Mouse (Mus musculus) erythroblast, adult 5-6 weeks (primary cell): Measurements from ENCODE around the gene Phactr4. TPM values are rescaled to one million over a fixed set of nuclear protein-coding genes. Genes with fewer than 3 reads are reported as not detected.

Source experiments
- ATAC-seq: replicated peaks from 2 replicates; pipeline ENCODE4 v1.8.0; 2016; ENCODE audit warnings: moderate number of reproducible peaks, mild to moderate bottlenecking, moderate TSS enrichment, inconsistent platforms; ENCODE audit not compliant: poor library complexity, low FRiP score, severe bottlenecking
- total RNA-seq, 2 experiments: library from RNA; stranded (forward) in 1 of 2; stranded (reverse) in 1 of 2; fragments of 150-400 nt in 1 of 2; fragments of 200-764, 138-1000 nt in 1 of 2; gene quantifications; 2 replicates each; pipeline versions ENCODE4 v1.2.3 to v1.2.4; 2015 to 2017; ENCODE audit warnings: low replicate concordance in 2 of 2

The Phactr4 gene
- total RNA-seq, 2 experiments from 2014 or later = 8.8 to 14.1 TPM

DNA sequence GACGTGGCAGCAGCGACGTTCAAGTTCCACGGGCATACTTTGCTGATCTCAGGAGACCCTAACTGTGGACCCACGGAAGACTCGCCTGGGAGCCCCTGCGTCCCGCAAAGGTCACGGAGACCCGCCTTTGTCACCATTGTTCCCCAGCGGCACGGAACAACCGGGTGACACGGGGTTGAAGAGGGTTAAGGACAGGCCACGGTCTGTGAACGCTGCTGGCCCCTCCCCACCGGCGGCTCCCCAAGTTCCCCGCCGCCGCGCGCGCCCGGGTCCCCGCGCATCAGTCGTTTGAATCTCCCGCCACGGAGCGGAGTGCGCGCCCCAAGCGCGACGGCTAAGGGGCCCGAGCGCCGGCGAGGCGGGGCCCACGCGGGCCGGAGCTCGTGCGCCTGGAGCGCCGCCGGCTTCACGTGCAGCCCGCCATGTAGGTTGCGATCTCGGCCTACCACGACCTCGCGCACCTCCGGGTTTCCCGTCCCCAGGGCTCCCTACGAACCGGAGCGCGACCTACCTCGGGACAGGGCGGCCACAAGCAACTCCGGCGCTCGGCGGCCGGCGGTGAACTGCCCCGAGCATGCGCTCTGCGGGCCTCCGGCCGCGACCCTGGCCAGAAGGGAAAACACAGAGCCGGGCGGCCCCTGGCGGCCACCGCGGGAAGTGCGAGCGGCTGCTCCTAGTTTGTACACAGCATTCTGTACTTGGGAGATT is 77.0 kb downstream of the Phactr4 start:
- peak; percentile 81 for ATAC-seq

DNA sequence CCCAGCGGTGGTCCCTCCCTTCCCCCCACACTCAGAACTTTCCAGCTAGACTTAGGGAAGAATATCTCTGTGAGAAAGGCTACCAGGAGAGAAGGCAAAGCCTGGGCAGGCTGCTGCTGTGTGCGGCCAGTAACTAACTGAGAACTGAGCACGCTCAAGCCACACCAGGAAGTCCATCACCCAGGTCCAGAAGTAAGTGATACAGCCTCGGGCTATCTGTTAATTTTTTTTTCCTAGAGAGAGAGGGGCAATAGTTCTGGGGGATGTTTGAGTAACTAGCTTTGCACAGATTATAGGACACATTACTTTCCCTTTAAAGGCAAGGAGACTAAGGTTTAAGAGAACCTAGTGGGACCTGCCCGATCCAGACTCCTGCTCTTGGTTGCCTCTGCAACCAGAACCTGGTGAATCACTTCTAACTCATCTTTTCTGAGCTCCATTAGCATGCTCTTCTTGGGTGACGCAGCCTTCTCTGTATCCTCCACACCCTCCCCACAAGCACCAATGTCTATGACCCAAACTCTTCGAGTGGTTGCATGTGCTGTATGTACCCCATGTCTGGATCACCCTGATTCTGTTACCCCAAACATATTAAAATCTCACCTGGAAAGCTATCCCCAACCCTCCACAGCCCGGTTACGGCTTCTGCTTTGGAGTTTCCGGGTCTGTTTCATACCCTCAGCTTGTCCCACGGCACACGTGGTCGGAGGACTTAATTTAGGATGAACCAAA is 77.7 kb downstream of the Phactr4 start:
- peak; percentile 71 for ATAC-seq

DNA sequence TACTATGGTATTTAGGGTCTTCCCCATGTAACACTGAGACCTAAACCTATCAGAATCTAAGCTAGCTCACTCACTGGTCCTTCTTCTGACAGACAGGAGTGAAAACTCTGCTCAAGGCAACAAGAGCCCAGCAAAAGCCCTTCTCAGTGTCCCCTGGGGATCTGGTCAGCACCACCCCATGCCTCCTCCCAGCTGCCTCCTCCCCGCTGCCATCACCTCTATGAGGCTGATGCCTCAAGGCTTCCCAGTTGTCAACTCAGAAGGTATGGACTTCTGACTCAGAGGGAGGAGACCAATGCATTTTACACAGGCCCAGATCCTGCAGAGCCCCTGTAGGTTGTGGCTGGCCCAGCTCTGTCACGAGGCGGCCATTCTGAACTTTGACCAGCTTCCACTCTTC is 80.8 kb downstream of the Phactr4 start:
- ATAC-seq = no peak

DNA sequence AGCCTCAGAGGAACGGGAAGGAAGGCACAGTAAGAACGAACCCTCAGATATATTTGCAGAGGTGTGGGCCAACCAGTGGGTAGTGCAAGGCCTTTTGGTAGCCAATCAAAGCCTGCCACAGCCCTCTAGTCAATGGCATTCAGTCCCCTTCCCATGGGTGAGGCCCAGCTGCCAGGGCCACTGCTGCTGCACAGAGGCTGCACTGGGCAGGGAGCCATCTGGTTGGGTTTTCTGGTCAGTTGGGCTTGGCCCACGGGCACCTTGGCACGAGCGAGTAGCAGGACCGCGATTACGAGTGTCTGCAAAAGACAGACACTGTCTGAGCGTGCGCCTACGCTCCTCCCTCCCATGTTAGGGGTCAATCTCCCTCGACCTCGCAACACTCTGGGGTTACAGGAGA is 83.3 kb downstream of the Phactr4 start:
- ATAC-seq = no peak

DNA sequence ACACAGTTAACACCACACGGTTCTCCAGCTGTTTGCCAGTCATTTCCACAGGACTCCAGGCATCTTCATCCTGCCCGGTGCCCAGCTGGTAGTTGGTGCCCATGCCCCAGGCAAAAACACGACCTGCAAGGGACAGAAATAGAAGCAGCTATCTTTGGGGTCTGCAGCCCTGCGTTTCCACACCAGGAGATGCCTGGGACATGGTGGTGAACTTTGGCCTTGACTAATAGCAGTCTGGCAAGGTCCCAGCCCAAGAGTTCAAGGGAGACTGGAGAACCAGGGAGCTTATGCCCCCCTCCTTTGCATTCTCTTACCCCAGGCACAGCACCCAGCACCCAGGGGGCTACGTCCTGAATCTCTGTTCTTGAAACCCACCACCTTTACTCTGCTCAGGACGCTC is 89.4 kb downstream of the Phactr4 start:
- no peak for ATAC-seq

DNA sequence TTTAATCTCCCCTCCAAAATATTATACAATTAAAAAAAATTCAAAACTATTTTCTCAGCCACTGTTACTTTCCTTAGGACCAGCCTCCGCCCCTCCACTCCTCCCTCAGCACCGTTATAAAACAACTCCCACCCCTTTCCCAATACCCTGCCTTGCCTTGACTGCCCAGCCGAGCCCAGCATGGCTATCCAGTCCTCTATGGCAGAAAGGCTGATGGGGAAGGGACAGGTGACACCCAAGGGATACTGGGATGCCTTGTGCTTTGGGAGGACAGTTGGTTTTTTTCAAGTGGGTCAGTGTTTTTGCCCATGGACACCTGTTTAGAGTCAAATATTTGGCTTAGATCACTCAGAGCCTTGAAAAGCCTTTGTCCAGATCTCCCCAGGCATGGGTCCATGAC is 90.3 kb downstream of the Phactr4 start:
- no peak for ATAC-seq

DNA sequence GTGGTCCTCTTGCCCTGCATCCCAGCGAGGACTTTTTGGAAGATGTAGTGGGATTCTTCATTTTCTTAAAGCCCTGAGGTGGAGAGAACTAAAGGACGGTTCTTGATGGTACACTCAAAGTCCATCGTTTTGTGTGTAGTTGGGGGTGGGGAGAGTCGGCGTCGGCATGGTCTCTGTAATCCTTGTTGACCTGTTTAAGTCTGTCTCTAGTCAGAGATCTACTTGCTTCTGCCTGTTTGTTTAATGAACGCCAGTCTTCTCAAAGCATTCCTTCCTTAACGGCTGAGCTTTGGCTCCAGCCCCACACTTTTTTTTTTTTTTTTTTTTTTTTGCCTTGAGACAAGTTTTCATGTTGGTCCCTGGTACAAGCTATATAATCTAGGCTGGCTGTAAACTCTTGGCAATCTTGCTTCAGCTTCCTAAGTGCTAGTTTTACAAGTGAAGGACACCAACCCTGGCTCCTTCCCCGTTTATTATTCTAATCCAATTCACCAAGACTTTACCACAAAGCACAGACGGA is 92.4 kb downstream of the Phactr4 start:
- ATAC-seq = no peak

DNA sequence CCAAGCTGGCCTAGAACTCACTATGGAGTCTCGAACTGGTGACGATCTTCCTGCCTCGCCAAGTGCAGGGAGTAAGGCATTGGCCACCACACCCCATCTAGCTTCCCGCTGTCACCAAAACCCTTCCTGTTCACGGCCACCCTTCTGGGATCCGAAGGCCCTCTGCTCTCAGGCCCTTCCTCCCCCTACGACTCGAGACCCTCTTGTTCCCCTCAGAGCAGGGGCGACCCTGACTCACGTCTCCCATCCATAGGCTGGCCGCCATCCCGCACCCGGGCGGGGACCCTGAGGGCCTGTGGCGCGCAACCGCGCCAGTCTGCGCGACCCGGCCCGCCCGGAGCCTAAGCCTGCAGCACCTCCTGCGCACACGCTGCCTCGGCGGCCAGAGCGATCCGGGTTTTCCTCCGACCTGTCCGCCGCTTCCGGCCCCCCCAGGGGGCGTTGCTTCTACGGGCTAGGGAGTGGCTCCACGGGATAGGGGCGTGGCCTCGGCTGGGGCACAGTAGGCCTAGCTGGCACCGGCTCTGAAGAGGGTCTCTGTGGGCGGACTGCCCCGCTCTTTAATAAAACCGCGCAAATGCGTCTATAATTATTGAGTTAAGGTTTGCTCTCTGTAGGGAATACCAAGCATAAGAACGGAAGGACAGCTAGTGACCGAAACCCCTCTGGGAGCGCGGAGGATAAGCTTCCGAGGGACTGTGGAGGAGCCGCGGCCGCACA is 93.0 kb downstream of the Phactr4 start, which contains the start of gene Trnau1ap:
Gene Trnau1ap (minus strand): TSS at position 424 of the 720 bp plus-strand sequence.
- peak; percentile 98 for ATAC-seq

DNA sequence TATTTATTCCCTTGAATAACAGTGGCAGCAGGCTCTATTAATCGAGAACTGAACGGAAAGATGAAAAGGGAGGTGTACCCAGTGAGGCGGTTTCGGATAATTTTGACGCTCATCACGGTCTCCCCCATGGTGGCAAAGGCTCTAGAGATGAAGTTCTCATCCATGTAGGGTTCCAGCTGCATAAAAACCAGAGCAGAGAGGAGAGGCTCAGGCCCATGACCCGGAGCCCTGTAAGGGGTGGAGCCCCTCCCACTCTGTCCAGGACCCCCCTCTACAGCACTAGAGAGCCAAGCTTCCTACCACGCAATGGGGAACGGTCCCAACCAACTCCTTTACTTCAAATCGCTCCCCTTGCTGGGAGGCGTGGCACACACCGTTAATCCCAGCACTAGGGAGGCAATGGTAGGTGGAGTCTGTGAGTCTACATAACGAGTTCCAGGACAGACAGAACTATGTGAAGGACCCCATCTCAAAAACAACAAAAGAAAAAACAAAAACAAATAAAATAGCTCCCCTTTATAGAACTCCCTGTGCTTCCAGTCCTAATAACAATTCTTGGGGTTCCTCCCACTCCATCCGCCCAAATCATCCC is 93.8 kb downstream of the Phactr4 start:
- ATAC-seq = no peak

DNA sequence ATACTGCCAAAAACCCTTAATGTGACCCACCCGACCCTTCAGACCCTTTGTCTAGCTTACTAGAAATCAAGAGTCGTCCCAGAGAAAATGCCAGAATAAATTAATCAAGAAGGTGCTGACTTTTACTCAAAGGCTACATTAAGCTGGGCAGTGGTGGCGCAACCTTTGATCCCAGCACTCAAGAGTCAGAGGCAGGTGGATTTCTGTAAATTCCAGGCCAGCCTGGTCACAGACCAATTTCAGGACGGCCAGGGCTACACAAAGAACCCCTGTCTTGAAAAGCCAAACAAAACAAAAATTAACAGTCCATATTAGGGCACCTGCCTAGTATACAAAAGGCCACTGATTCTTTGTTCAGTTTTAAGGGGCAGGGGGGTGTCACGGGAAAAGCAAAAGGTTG is 95.8 kb downstream of the Phactr4 start:
- ATAC-seq = no peak

DNA sequence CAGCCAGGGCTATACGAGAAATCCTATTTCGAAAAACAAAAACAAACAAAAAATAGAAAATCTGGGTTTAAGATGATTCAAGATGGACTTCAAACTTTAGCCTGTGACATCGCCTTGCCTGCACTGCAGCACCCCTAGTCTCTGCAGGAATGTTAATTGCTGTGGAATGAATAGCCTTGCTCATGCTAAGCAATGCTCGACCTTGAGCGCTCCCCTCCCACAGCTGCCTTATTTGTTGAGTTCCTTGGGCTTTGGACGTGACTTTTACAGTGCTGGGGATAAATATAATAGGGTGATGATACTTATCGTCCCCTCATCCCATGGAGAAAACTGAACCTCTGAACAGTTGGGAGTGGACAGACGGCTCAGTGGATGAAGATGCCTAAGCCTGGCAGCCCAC is 106.6 kb downstream of the Phactr4 start:
- no peak for ATAC-seq

DNA sequence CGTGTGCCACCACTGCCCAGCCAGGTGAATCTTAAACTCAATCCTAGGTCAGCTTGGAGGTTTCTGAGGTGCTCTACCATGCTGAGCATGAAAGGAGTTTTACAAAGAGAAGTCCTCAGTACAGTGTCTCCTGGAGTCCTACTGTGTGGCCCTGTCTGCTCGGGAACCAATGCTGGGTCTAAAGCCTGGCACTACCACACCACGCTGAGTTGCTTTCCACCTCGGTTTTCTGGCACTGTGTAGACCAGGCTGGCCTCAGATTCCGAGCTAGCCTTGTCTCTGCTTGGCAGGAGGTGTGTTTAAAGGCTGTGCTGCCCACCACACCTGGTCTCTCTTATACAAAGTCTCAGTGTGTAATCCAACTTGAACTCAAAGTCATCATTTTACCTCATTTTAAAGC is 109.7 kb downstream of the Phactr4 start:
- ATAC-seq = no peak

DNA sequence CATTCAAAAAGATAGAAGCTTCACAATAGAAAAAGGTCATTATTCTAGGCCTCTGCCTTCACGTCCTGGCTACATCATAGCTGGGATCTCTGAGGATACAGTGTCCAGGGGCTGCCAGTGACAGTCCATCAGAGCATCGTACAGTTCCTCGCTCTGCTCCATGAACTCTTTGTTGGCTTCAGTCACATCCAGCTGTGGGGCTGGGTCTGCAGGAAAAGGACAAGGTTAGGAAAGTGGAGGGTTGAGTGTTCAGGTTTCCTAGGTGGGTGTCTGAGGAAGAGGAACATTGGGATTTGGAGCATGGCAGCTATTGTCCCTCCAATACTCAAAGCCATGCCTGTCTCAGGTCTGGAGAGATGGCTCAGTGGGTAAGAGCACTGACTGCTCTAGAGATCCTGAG is 110.5 kb downstream of the Phactr4 start:
- no peak for ATAC-seq

DNA sequence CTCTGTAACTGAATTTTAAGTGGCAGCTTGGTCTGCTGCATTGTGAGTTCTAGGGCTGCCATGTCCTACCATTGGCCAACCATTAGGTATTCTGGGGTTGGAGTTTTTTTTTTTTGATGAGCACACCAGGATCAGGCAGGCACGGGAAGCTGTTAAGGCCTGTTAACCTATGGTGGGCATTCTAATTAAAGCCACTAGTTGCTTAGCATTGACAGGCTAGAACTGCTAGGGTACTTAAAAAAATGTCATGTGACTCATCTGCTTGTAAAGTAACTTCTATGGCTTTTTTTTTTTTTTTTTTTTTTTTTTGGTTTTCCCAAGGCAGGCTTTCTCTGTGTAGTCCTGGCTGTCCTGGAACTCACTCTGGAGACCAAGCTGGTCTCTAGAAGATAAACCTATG is 111.1 kb downstream of the Phactr4 start:
- ATAC-seq = no peak

DNA sequence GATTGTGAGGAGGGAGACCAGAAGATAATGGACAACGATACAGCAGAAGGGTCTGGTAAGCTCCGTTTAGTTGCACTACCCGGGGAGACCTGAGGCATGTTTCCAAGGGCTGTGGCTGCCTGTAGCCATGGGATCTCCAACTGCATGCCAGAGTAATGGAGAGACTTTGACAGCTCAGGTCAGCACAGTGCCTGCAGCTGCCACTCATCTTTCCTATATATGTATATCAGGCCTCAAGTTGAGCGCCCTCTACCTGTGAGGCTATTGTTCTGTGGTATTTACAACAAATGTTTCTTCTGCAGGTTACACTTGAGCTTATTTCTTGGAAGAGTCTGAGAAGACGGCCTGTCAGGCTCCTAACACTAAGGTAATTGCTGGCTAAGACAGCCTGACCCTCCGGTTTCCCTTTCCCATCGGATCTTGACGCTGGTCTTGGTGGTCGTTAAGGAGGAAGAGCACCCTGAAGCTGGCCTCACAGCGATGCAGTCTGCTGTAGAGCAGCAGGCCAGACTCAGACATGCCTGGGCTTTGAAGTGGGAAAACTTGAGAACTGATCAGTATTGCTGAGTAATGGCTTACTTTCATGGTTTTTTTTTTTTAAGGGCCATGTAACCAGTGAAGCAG is 112.3 kb downstream of the Phactr4 start:
- peak; percentile 58 for ATAC-seq

DNA sequence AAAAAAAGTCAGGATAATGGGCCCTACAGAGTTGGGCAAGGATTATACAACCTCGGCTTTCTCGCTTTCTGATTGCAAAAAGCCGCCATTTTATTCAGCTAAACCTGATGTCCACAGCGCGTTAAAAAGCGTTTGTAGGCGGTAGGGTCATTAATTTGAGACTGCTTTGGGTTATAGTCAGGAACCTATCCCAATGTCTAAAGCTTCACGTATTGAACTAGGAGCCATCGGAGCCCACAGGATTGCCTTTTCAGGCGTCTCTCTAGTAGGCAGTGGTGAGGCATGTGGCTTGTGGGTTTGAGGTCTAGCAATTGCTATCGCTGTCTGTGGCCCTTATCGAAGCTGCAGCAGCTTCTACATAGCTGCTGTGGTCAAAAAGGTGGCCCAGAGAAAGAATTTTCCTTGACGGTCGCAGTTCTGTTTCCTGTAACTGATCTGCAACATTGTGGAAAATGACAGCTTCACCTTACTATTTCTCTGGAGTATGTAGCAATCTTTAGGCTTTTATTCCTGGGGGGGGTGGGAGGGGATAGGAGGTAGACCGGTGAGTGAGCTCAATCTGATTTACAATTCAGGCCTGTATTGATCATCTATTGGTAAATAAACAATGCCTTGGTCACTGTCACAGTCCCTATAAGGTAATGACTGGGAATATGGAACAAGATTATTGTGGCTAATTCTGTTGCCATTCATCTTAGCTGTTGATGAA is 113.0 kb downstream of the Phactr4 start:
- ATAC-seq = peak; percentile 61

DNA sequence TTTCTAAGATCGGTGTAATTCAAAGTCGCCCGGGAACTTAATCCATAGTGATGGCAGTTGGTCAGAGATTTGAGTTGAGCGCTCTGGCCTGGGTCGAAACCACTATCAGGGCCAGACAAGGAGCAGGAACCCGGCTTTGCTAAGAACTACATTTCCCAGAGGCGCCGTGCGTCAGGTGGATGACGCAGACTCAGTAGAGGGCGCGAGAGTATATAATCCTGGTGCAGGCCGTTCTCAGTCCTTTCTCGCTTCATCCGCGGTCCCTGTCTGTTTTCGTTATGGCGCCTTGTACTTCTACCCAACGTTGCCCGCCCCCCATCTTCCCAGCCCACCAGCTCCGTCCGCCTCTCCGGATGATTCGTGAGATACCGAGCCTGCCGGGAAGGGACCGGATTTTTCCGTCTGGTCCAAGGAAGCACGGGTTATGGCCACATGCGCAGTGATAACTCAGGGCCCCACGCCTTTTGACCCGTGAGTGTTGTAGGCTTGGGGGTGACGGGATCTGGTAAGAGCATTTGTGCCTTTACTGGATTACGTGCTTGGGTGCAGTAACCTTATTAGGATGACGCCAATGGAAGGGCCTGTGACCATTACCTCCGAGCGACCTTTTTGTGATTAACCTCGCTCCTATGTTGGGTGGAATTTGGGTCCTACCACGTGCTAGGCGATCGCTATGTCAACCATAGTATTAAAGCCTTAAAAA is 113.7 kb downstream of the Phactr4 start:
- ATAC-seq = peak; percentile 98

DNA sequence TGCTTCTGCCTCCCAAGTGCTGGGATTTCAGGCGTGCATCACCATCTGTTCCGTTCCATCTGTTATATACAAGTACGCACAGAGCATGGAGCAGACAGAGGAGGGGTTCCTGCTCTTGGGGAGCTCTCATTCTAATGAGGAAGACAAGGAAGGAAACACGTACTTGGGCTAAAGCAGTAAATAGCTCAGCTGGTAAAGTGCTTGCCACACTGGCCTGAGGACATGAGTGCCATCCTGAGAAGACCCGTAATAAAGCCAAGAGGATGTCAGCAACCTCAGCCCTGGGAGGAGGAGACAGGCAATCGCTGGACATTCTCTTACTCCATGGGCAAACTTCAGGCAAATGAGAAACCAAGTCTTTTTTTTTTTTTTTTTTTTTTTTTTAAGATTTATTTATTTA is 116.3 kb downstream of the Phactr4 start:
- ATAC-seq = no peak
